Comparison of ENCODE assay signal across 18 mouse cellular contexts in the genomic region with DNA sequence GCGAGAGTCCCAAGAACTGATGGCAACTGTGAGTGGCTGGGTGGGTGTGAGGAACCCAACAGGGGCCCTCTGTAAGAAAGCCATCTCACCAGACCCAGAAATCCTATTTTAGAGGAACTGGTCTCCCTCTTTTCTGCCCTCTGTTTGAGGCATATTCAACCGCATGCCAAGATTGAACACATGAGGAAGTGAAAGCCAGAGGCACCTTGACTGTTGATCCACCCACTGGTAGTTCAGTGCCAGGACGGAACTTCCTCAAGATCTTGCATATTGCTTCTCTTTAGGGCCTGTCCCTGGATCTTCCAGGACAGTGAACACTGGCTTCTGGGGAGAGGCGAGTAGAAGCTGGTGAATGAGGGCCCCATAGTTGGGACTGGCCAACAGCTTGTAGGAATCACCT. TPM values are rescaled to one million over a fixed set of nuclear protein-coding genes. Genes with fewer than 3 reads are reported as not detected.
A peak's percentile ranks its signal among the peaks of the same experiment; 100 is the strongest.
DNase-seq lines count a peak whose midpoint lies in the region; ATAC-seq lines count a peak whose summit lies in the region.
"Had no signal": no experiment of that assay in that cellular context is flagged by ENCODE, and none has a peak within 500 bp of the region (broad histone marks: within the 10 kb centered on the region; RNA-seq: fewer than 3 reads in every experiment).

No protein-coding gene starts in this region.

- H3K4me1 ChIP-seq in forebrain, embryonic 14.5 days (ENCODE audit: control insufficient read depth, insufficient read depth, low read length): no peaks in the 10 kb centered on the region
- H3K4me1 ChIP-seq: embryonic facial prominence, embryonic 13.5 days; forebrain, embryonic 13.5 days; heart, embryonic 13.5 days had no signal

- H3K9ac ChIP-seq in forebrain, embryonic 14.5 days (ENCODE audit: low read length): no peak overlapping the region
- H3K9ac ChIP-seq: embryonic facial prominence, embryonic 13.5 days; forebrain, embryonic 13.5 days; heart, embryonic 13.5 days; hindbrain, embryonic 14.5 days had no signal

- DNase-seq in heart, adult 8-10 months (ENCODE audit: low spot score): peak; percentile 48
- DNase-seq in heart, postnatal 4 days: no peak
- DNase-seq in A20 (ENCODE audit: low read depth, low spot score): peak; percentile 78
- no peak for DNase-seq in forebrain, embryonic 14.5 days (ENCODE audit: low spot score)
- no peak for DNase-seq in left cerebral cortex, adult 11 months (ENCODE audit: low spot score)
- DNase-seq in adrenal gland, postnatal 36 days: no peak
- DNase-seq: adrenal gland, adult 8-10 months; cerebellum, postnatal 25 days; kidney, postnatal 25 days; thymus, postnatal 36 days had no signal

- no peaks in the 10 kb centered on the region for H3K27me3 ChIP-seq in forebrain, embryonic 14.5 days (replicated peaks; ENCODE audit: control insufficient read depth, insufficient read depth, low read length)
- H3K27me3 ChIP-seq: embryonic facial prominence, embryonic 13.5 days; forebrain, embryonic 13.5 days; heart, embryonic 13.5 days; megakaryocyte, embryonic 14.5 days had no signal

- 0 out of 2 replicates have a peak, but pooled peaks have one; percentile 9 for ATAC-seq in erythroid progenitor cell, adult 5-6 weeks (replicated peaks; ENCODE audit: low FRiP score, poor library complexity, severe bottlenecking)
- peak; percentile 89 for ATAC-seq in megakaryocyte, adult 5-6 weeks (ENCODE audit: poor library complexity, severe bottlenecking)
- ATAC-seq in forebrain, embryonic 14.5 days: no peak
- ATAC-seq: forebrain, embryonic 13.5 days; intestine, postnatal 0 days had no signal

- H3K4me3 ChIP-seq in forebrain, embryonic 14.5 days (ENCODE audit: low read depth, low read length): no peak overlapping the region
- H3K4me3 ChIP-seq: embryonic facial prominence, embryonic 13.5 days; forebrain, embryonic 13.5 days; heart, embryonic 13.5 days; megakaryocyte, embryonic 14.5 days had no signal

- H3K36me3 ChIP-seq in forebrain, embryonic 14.5 days (ENCODE audit: control insufficient read depth, insufficient read depth, low read length): peaks cover 43% of the 10 kb centered on the region

- H3K4me2 ChIP-seq in forebrain, embryonic 14.5 days (ENCODE audit: low read length): no peak overlapping the region
- H3K4me2 ChIP-seq: embryonic facial prominence, embryonic 13.5 days; forebrain, embryonic 13.5 days; heart, embryonic 13.5 days; hindbrain, embryonic 14.5 days had no signal

- H3K27ac ChIP-seq in forebrain, embryonic 14.5 days (ENCODE audit: low read depth, low read length): no peak overlapping the region
- H3K27ac ChIP-seq: embryonic facial prominence, embryonic 13.5 days; forebrain, embryonic 13.5 days; heart, embryonic 13.5 days; hindbrain, embryonic 14.5 days had no signal

- no peaks in the 10 kb centered on the region for H3K9me3 ChIP-seq in forebrain, embryonic 14.5 days (replicated peaks; ENCODE audit: control insufficient read depth, low read length)
- H3K9me3 ChIP-seq: embryonic facial prominence, embryonic 13.5 days; forebrain, embryonic 13.5 days; heart, embryonic 13.5 days; megakaryocyte, embryonic 14.5 days had no signal

- 94% methylated on average over 4 of the region's 4 CpGs for WGBS in forebrain, embryonic 14.5 days

RNA-seq across cellular contexts. Expression of a gene that starts 12.2 kb away (rescaled TPM):
- 10 to 100 TPM; 10.3 to 15.6 (median 12.6) TPM for total RNA-seq in heart, adult 8-10 months (2022)
- 10 to 100 TPM; 36.5 to 42.5 TPM for total RNA-seq in heart, postnatal 4 days (2021)
- 32.7 and 54.4 TPM in 2 replicates for total RNA-seq in erythroid progenitor cell, adult 5-6 weeks (2015; ENCODE audit: low replicate concordance)
- total RNA-seq in erythroid progenitor cell, adult 5-6 weeks (2017; ENCODE audit: low replicate concordance): 28.4 and 51.9 TPM in 2 replicates
- 28.0 and 28.7 TPM in 2 replicates for total RNA-seq in megakaryocyte, adult 5-6 weeks (2015)
- 22.3 and 27.9 TPM in 2 replicates for total RNA-seq in megakaryocyte, adult 5-6 weeks (2017)
- polyA plus RNA-seq in forebrain, embryonic 14.5 days (2014; fragmentation: Nextera tagmentation; extraction: Ambion mirVana): 79.1 and 89.1 TPM in 2 replicates
- 10 to 100 TPM; 10.8 to 13.6 TPM for total RNA-seq in adrenal gland, postnatal 36 days (2021)

RNA-seq across cellular contexts. Expression of a gene that starts 15.9 kb away (rescaled TPM):
- 1 to 10 TPM; 1.4 to 1.9 (median 1.6) TPM for total RNA-seq in heart, adult 8-10 months (2022)
- total RNA-seq in heart, postnatal 4 days (2021): 1 to 10 TPM; 2.9 to 3.4 TPM
- total RNA-seq in erythroid progenitor cell, adult 5-6 weeks (2015; ENCODE audit: low replicate concordance): 5.4 and 12.6 TPM in 2 replicates
- 5.4 and 7.5 TPM in 2 replicates for total RNA-seq in erythroid progenitor cell, adult 5-6 weeks (2017; ENCODE audit: low replicate concordance)
- 129 and 136 TPM in 2 replicates for total RNA-seq in megakaryocyte, adult 5-6 weeks (2015)
- total RNA-seq in megakaryocyte, adult 5-6 weeks (2017): 84.4 and 95.0 TPM in 2 replicates
- polyA plus RNA-seq in forebrain, embryonic 14.5 days (2014; fragmentation: Nextera tagmentation; extraction: Ambion mirVana): 0.42 and 0.45 TPM in 2 replicates
- 1 to 10 TPM; 1.3 to 1.7 TPM for total RNA-seq in adrenal gland, postnatal 36 days (2021)

RNA-seq across cellular contexts. Expression of a gene that starts 23.2 kb away (rescaled TPM):
- total RNA-seq in heart, adult 8-10 months (2022): under 1 TPM; 0.34 to 0.94 (median 0.59) TPM
- total RNA-seq in heart, postnatal 4 days (2021): 1 to 10 TPM; 1.3 to 1.4 TPM
- total RNA-seq in erythroid progenitor cell, adult 5-6 weeks (2015; ENCODE audit: low replicate concordance): 2.5 TPM in 1 of 2 replicates, not detected in the other
- total RNA-seq in erythroid progenitor cell, adult 5-6 weeks (2017; ENCODE audit: low replicate concordance): not detected in 2 replicates
- 3.0 and 4.5 TPM in 2 replicates for total RNA-seq in megakaryocyte, adult 5-6 weeks (2015)
- total RNA-seq in megakaryocyte, adult 5-6 weeks (2017): 3.9 and 4.3 TPM in 2 replicates
- polyA plus RNA-seq in forebrain, embryonic 14.5 days (2014; fragmentation: Nextera tagmentation; extraction: Ambion mirVana): 1.3 and 1.5 TPM in 2 replicates
- 10 to 100 TPM in 1 of 2 experiments, under 1 TPM in 1; 0.99 to 31.3 TPM for total RNA-seq in adrenal gland, postnatal 36 days (2021)

RNA-seq across cellular contexts. Expression of a gene that starts 47.9 kb away (rescaled TPM):
- 1 to 10 TPM; 1.1 to 2.1 (median 1.8) TPM for total RNA-seq in heart, adult 8-10 months (2022)
- total RNA-seq in heart, postnatal 4 days (2021): 1 to 10 TPM; 2.0 to 2.5 TPM
- 0.42 TPM in 1 of 2 replicates, not detected in the other for total RNA-seq in erythroid progenitor cell, adult 5-6 weeks (2015; ENCODE audit: low replicate concordance)
- total RNA-seq in erythroid progenitor cell, adult 5-6 weeks (2017; ENCODE audit: low replicate concordance): 0.08 and 0.64 TPM in 2 replicates
- 1.3 and 2.5 TPM in 2 replicates for total RNA-seq in megakaryocyte, adult 5-6 weeks (2015)
- total RNA-seq in megakaryocyte, adult 5-6 weeks (2017): 1.1 and 1.5 TPM in 2 replicates
- polyA plus RNA-seq in forebrain, embryonic 14.5 days (2014; fragmentation: Nextera tagmentation; extraction: Ambion mirVana): 3.2 and 6.0 TPM in 2 replicates
- total RNA-seq in adrenal gland, postnatal 36 days (2021): 1 to 10 TPM; 3.3 to 5.7 TPM

Comparison
In these comparisons a context has a peak if more than half of its experiments do, and no peak if none do; other contexts are left out.
1. DNase-seq: peak in heart, adult 8-10 months (single experiment) and A20 (single experiment); none in heart, postnatal 4 days (single experiment), forebrain, embryonic 14.5 days (single experiment), left cerebral cortex, adult 11 months (single experiment) and adrenal gland, postnatal 36 days (0 of 2).
2. RNA of a gene that starts 15.9 kb away (total RNA-seq): 84.4 to 136 TPM in megakaryocyte, adult 5-6 weeks; 5.4 to 12.6 TPM in erythroid progenitor cell, adult 5-6 weeks, 2.9 to 3.4 TPM in heart, postnatal 4 days, 1.3 to 1.7 TPM in adrenal gland, postnatal 36 days and 1.4 to 1.9 TPM in heart, adult 8-10 months; every median in the first group is over 4 times any median in the second.